Mouse (Mus musculus) MEL (cell line): ENCODE measurements around the gene Btbd11. TPM values are rescaled to one million over a fixed set of nuclear protein-coding genes. Genes with fewer than 3 reads are reported as not detected.

Experiments
- DNase-seq: peaks from one replicate; pipeline ENCODE4 v3.0.0; 2011; ENCODE audit warnings: low read depth, low spot score
- H3K27ac ChIP-seq: 2 replicates; pipeline ENCODE4 v1.5.1; 2012; ENCODE audit warnings: low read depth, mild to moderate bottlenecking, control low read depth, low read length, moderate library complexity; ENCODE audit not compliant: control insufficient read depth
- H3K27me3 ChIP-seq, 2 experiments: fragments of 150-350 bp in 1 of 2; sonication (generic) in 1 of 2; 2 replicates each; pipeline ENCODE4 v1.6.1; 2012; ENCODE audit warnings: low read length in 2 of 2, mild to moderate bottlenecking in 2 of 2, improper control_type of control experiment in 1 of 2, moderate library complexity in 1 of 2; ENCODE audit not compliant: insufficient read depth in 2 of 2, control insufficient read depth in 1 of 2
- H3K36me3 ChIP-seq, 2 experiments: 2 replicates each; pipeline ENCODE4 v1.6.1; 2012 to 2014; ENCODE audit warnings: low read length in 2 of 2, improper control_type of control experiment in 1 of 2, inconsistent platforms in 1 of 2, mild to moderate bottlenecking in 1 of 2; ENCODE audit not compliant: insufficient read depth in 2 of 2, control insufficient read depth in 1 of 2
- H3K4me1 ChIP-seq, 2 experiments: fragments of 150-350 bp in 1 of 2; sonication (generic) in 1 of 2; 2 replicates each; pipeline ENCODE4 v1.6.1; 2012; ENCODE audit warnings: low read length in 2 of 2, improper control_type of control experiment in 1 of 2, mild to moderate bottlenecking in 1 of 2; ENCODE audit not compliant: insufficient read depth in 2 of 2, control insufficient read depth in 1 of 2
- H3K4me3 ChIP-seq, 2 experiments: fragments of 150-350 bp in 1 of 2; sonication (generic) in 1 of 2; 2 replicates each; pipeline ENCODE4 v1.5.1; 2012; ENCODE audit warnings: low read depth in 2 of 2, low read length in 2 of 2, mild to moderate bottlenecking in 2 of 2, moderate library complexity in 2 of 2, control low read depth in 1 of 2, improper control_type of control experiment in 1 of 2; ENCODE audit not compliant: control insufficient read depth in 1 of 2, insufficient read depth in 1 of 2
- H3K79me2 ChIP-seq: 2 replicates; pipeline ENCODE4 v1.6.1; 2012; ENCODE audit warnings: mild to moderate bottlenecking, low read length, moderate library complexity; ENCODE audit not compliant: control insufficient read depth, poor library complexity, insufficient read depth
- H3K9ac ChIP-seq: 2 replicates; pipeline ENCODE4 v1.6.1; 2012; ENCODE audit warnings: low read depth, mild to moderate bottlenecking, control low read depth, low read length, moderate library complexity; ENCODE audit not compliant: control insufficient read depth, poor library complexity, severe bottlenecking
- H3K9me3 ChIP-seq: fragments of 150-350 bp; sonication (generic); replicated peaks from 2 replicates; pipeline ENCODE4 v1.6.1; 2012; ENCODE audit warnings: mild to moderate bottlenecking, low read length, improper control_type of control experiment, moderate library complexity; ENCODE audit not compliant: insufficient read depth
- BHLHE40 ChIP-seq: IDR thresholded peaks from 2 replicates; pipeline ENCODE4 v1.6.1; 2012; ENCODE audit warnings: low read depth, mild to moderate bottlenecking, inconsistent platforms, low read length, improper control_type of control experiment, borderline replicate concordance
- CTCF ChIP-seq, 3 experiments: IDR thresholded peaks in 2 of 3; conservative IDR thresholded peaks in 1 of 3; 2 replicates each; pipeline ENCODE4 v1.5.1; 2011 to 2012; ENCODE audit warnings: low read length in 3 of 3, low read depth in 2 of 3, mild to moderate bottlenecking in 2 of 3, improper control_type of control experiment in 1 of 3, inconsistent platforms in 1 of 3, mixed read lengths in 1 of 3, moderate library complexity in 1 of 3; ENCODE audit not compliant: control insufficient read depth in 1 of 3, insufficient read depth in 1 of 3, poor library complexity in 1 of 3, severe bottlenecking in 1 of 3
- E2F4 ChIP-seq: IDR thresholded peaks from 2 replicates; pipeline ENCODE4 v1.6.1; 2011; ENCODE audit warnings: low read depth, low read length, improper control_type of control experiment, borderline replicate concordance
- ELF1 ChIP-seq: IDR thresholded peaks from 2 replicates; pipeline ENCODE4 v1.6.1; 2014; ENCODE audit warnings: low read depth, mild to moderate bottlenecking, inconsistent platforms, low read length, improper control_type of control experiment, moderate library complexity
- EP300 ChIP-seq, 2 experiments: IDR thresholded peaks; 2 replicates each; pipeline ENCODE4 v1.6.1; 2011; ENCODE audit warnings: improper control_type of control experiment in 2 of 2, low read length in 2 of 2, low read depth in 1 of 2, mild to moderate bottlenecking in 1 of 2
- ETS1 ChIP-seq: IDR thresholded peaks from 2 replicates; pipeline ENCODE4 v1.6.1; 2012; ENCODE audit warnings: low read depth, mild to moderate bottlenecking, inconsistent platforms, low read length, improper control_type of control experiment, moderate library complexity
- GATA1 ChIP-seq: IDR thresholded peaks from 2 replicates; pipeline ENCODE4 v1.6.1; 2011; ENCODE audit warnings: low read depth, low read length, improper control_type of control experiment
- HCFC1 ChIP-seq: IDR thresholded peaks from 2 replicates; pipeline ENCODE4 v1.6.1; 2012; ENCODE audit warnings: low read depth, mild to moderate bottlenecking, inconsistent platforms, low read length, improper control_type of control experiment, moderate library complexity
- JUND ChIP-seq: IDR thresholded peaks from 2 replicates; pipeline ENCODE4 v1.6.1; 2011; ENCODE audit warnings: low read depth, mild to moderate bottlenecking, improper control_type of control experiment, low read length
- KAT2A ChIP-seq: conservative IDR thresholded peaks from 2 replicates; pipeline ENCODE4 v1.6.1; 2012; ENCODE audit warnings: low read depth, low read length, improper control_type of control experiment, inconsistent platforms
- MAZ ChIP-seq: IDR thresholded peaks from 2 replicates; pipeline ENCODE4 v1.6.1; 2012; ENCODE audit warnings: low read depth, mild to moderate bottlenecking, inconsistent platforms, low read length, improper control_type of control experiment
- MXI1 ChIP-seq: IDR thresholded peaks from 2 replicates; pipeline ENCODE4 v1.6.1; 2011; ENCODE audit warnings: mild to moderate bottlenecking, low read depth, low read length, improper control_type of control experiment
- MYC ChIP-seq: IDR thresholded peaks from 2 replicates; pipeline ENCODE4 v1.6.1; 2011; ENCODE audit warnings: low read depth, mild to moderate bottlenecking, low read length, improper control_type of control experiment, moderate library complexity
- NRF1 ChIP-seq: IDR thresholded peaks from 2 replicates; pipeline ENCODE4 v1.6.1; 2014; ENCODE audit warnings: low read depth, mild to moderate bottlenecking, inconsistent platforms, low read length, improper control_type of control experiment, moderate library complexity; ENCODE audit not compliant: poor library complexity, insufficient read depth, severe bottlenecking
- POLR2A ChIP-seq, 2 experiments: IDR thresholded peaks; 2 replicates each; pipeline ENCODE4 v1.6.1; 2011 to 2012; ENCODE audit warnings: low read length in 2 of 2, mild to moderate bottlenecking in 2 of 2, control low read depth in 1 of 2, improper control_type of control experiment in 1 of 2, low read depth in 1 of 2, moderate library complexity in 1 of 2; ENCODE audit not compliant: control insufficient read depth in 1 of 2, insufficient read depth in 1 of 2, poor library complexity in 1 of 2
- POLR2AphosphoS2 ChIP-seq: IDR thresholded peaks from 2 replicates; pipeline ENCODE4 v1.6.1; 2011; ENCODE audit warnings: low read length, improper control_type of control experiment
- RCOR1 ChIP-seq: IDR thresholded peaks from 2 replicates; pipeline ENCODE4 v1.6.1; 2012; ENCODE audit warnings: low read depth, mild to moderate bottlenecking, inconsistent platforms, low read length, improper control_type of control experiment
- SIN3A ChIP-seq: IDR thresholded peaks from 2 replicates; pipeline ENCODE4 v1.6.1; 2012; ENCODE audit warnings: low read length, improper control_type of control experiment, inconsistent platforms
- SMC3 ChIP-seq: IDR thresholded peaks from 2 replicates; pipeline ENCODE4 v1.6.1; 2011; ENCODE audit warnings: low read depth, low read length, improper control_type of control experiment
- TAL1 ChIP-seq: IDR thresholded peaks from 2 replicates; pipeline ENCODE4 v1.6.1; 2012; ENCODE audit warnings: mild to moderate bottlenecking, inconsistent platforms, low read length, moderate library complexity, mixed read lengths
- TBP ChIP-seq: IDR thresholded peaks from 2 replicates; pipeline ENCODE4 v1.8.0; 2011; ENCODE audit warnings: low read depth, low read length, improper control_type of control experiment
- TCF12 ChIP-seq: IDR thresholded peaks from 2 replicates; pipeline ENCODE4 v1.6.1; 2014; ENCODE audit warnings: low read depth, mild to moderate bottlenecking, inconsistent platforms, low read length, improper control_type of control experiment, moderate library complexity
- UBTF ChIP-seq: IDR thresholded peaks from 2 replicates; pipeline ENCODE4 v1.6.1; 2012; ENCODE audit warnings: low read depth, mild to moderate bottlenecking, inconsistent platforms, low read length, improper control_type of control experiment, moderate library complexity, borderline replicate concordance; ENCODE audit not compliant: insufficient read depth
- USF2 ChIP-seq, 2 experiments: IDR thresholded peaks; 2 replicates each; pipeline ENCODE4 v1.6.1; 2011 to 2012; ENCODE audit warnings: improper control_type of control experiment in 2 of 2, low read length in 2 of 2, borderline replicate concordance in 1 of 2, inconsistent platforms in 1 of 2, low read depth in 1 of 2, mild to moderate bottlenecking in 1 of 2; ENCODE audit not compliant: insufficient read depth in 1 of 2
- polyA plus RNA-seq, 2 experiments: library from polyadenylated mRNA; stranded (reverse) in 1 of 2; unstranded in 1 of 2; fragments of >175 nt in 1 of 2; fragments of >200 nt in 1 of 2; gene quantifications; 2 replicates each; pipeline versions ENCODE4 v1.2.1 to v1.2.4; 2012; ENCODE audit warnings: low replicate concordance in 2 of 2, low read depth in 1 of 2; ENCODE audit not compliant: insufficient read length in 2 of 2, insufficient read depth in 1 of 2, missing spikeins in 1 of 2
- total RNA-seq: library from RNA; depleted of rRNA; stranded (reverse); fragments of 300-350 nt; gene quantifications from 2 replicates; pipeline ENCODE4 v1.2.3, GENCODE M21; 2012

Gene Btbd11
- total and polyA plus RNA-seq, 3 experiments = not detected

- Histone ChIP-seq H3K9me3 (no peaks in the 10 kb centered on the region), H3K4me3 (no peak overlapping the region), H3K27me3 (no peaks in the 10 kb centered on the region), H3K36me3 (no peaks in the 10 kb centered on the region), H3K4me1 (no peaks in the 10 kb centered on the region), H3K27ac (no peak overlapping the region), H3K9ac (no peak overlapping the region), H3K79me2 (no peaks in the 10 kb centered on the region)
- TF ChIP-seq SIN3A = no peak
- TF ChIP-seq SMC3 = no peak
- no peak for TF ChIP-seq KAT2A
- no peak for TF ChIP-seq HCFC1
- TF ChIP-seq MXI1 = no peak
- no peak for TF ChIP-seq POLR2AphosphoS2
- TF ChIP-seq MAZ = no peak
- no peak for TF ChIP-seq TAL1
- no peak for TF ChIP-seq ETS1
- no peak for TF ChIP-seq CTCF (IDR thresholded peaks at IDR 0.05 in 2 of 3, conservative IDR thresholded peaks at IDR 0.05 in 1 of 3; ENCODE audit: control insufficient read depth in 1 of 3, insufficient read depth in 1 of 3, low read depth in 2 of 3, low read length in 3 of 3, poor library complexity in 1 of 3, severe bottlenecking in 1 of 3)
- TF ChIP-seq USF2 (IDR thresholded peaks at IDR 0.05; ENCODE audit: borderline replicate concordance in 1 of 2, insufficient read depth in 1 of 2, low read depth in 1 of 2, low read length in 2 of 2) = no peak
- no peak for TF ChIP-seq UBTF
- no peak for TF ChIP-seq MYC
- no peak for TF ChIP-seq TCF12
- no peak for TF ChIP-seq EP300 (IDR thresholded peaks at IDR 0.05; ENCODE audit: low read depth in 1 of 2, low read length in 2 of 2)
- TF ChIP-seq BHLHE40 = no peak
- no peak for TF ChIP-seq E2F4
- TF ChIP-seq JUND = no peak
- no peak for TF ChIP-seq RCOR1
- DNase-seq = no peak
Observed at GRCm38 (mm10) chr10:85572571-85572970, 186.0 kb downstream of the Btbd11 start.

GRCm38 (mm10) chr10:85577891-85578420 lies 191.3 kb downstream of the Btbd11 start:
- H3K79me2 ChIP-seq = no peaks in the 10 kb centered on the region
- H3K36me3 ChIP-seq = no peaks in the 10 kb centered on the region
- TF ChIP-seq TBP (no peak), POLR2A (IDR thresholded peaks at IDR 0.05; ENCODE audit: control insufficient read depth in 1 of 2, insufficient read depth in 1 of 2, low read depth in 1 of 2, low read length in 2 of 2, poor library complexity in 1 of 2) (no peak), RCOR1 (no peak), EP300 (IDR thresholded peaks at IDR 0.05; ENCODE audit: low read depth in 1 of 2, low read length in 2 of 2) (no peak), UBTF (no peak), ETS1 (no peak), TCF12 (no peak), NRF1 (no peak), ELF1 (no peak), HCFC1 (no peak), GATA1 (no peak)
- H3K4me1 ChIP-seq = no peaks in the 10 kb centered on the region
- H3K4me3 ChIP-seq = no peak overlapping the region
- no peaks in the 10 kb centered on the region for H3K9me3 ChIP-seq
- H3K27ac ChIP-seq = no peak overlapping the region
- DNase-seq = no peak
- H3K27me3 ChIP-seq = no peaks in the 10 kb centered on the region
- no peak overlapping the region for H3K9ac ChIP-seq
